Mouse (Mus musculus): ENCODE data around the gene Wdfy1. TPM values are rescaled to one million over a fixed set of nuclear protein-coding genes. Genes with fewer than 3 reads are reported as not detected.

Gene Wdfy1
- polyA plus RNA-seq, 1 experiment: 99.0 TPM

- no peak for TF ChIP-seq GATA1 (IDR thresholded peaks at IDR 0.05; ENCODE audit: low read length)
These were observed 71.3 kb downstream of the Wdfy1 start for GRCm38 (mm10) chr1:79704672-79705071.

- no peak for TF ChIP-seq GATA1 (IDR thresholded peaks at IDR 0.05; ENCODE audit: low read length)
These were observed 72.4 kb downstream of the Wdfy1 start for GRCm38 (mm10) chr1:79703520-79703919.

GRCm38 (mm10) chr1:79698506-79698905, 77.4 kb downstream of the Wdfy1 start:
- no peak for TF ChIP-seq GATA1 (IDR thresholded peaks at IDR 0.05; ENCODE audit: low read length)

- no peak for TF ChIP-seq GATA1 (IDR thresholded peaks at IDR 0.05; ENCODE audit: low read length)
These were observed 78.6 kb downstream of the Wdfy1 start for GRCm38 (mm10) chr1:79697382-79697781.

GRCm38 (mm10) chr1:79696933-79697332, 79.0 kb downstream of the Wdfy1 start:
- no peak for TF ChIP-seq GATA1 (IDR thresholded peaks at IDR 0.05; ENCODE audit: low read length)

GRCm38 (mm10) chr1:79692482-79692881, 83.5 kb downstream of the Wdfy1 start:
- TF ChIP-seq GATA1 (IDR thresholded peaks at IDR 0.05; ENCODE audit: low read length): no peak

- TF ChIP-seq GATA1 (IDR thresholded peaks at IDR 0.05; ENCODE audit: low read length): peak; percentile 77
These were observed 88.7 kb downstream of the Wdfy1 start for GRCm38 (mm10) chr1:79687254-79687653.

- no peak for TF ChIP-seq GATA1 (IDR thresholded peaks at IDR 0.05; ENCODE audit: low read length)
These were observed 91.9 kb downstream of the Wdfy1 start for GRCm38 (mm10) chr1:79684027-79684426.

- TF ChIP-seq GATA1 (IDR thresholded peaks at IDR 0.05; ENCODE audit: low read length): no peak
These were observed 93.0 kb downstream of the Wdfy1 start for GRCm38 (mm10) chr1:79682936-79683335.

GRCm38 (mm10) chr1:79680777-79681176, 95.2 kb downstream of the Wdfy1 start:
- no peak for TF ChIP-seq GATA1 (IDR thresholded peaks at IDR 0.05; ENCODE audit: low read length)

GRCm38 (mm10) chr1:79678117-79678684, 97.7 kb downstream of the Wdfy1 start:
- no peak for TF ChIP-seq GATA1 (IDR thresholded peaks at IDR 0.05; ENCODE audit: low read length)

- no peak for TF ChIP-seq GATA1 (IDR thresholded peaks at IDR 0.05; ENCODE audit: low read length)
These were observed 100.2 kb downstream of the Wdfy1 start for GRCm38 (mm10) chr1:79675716-79676115.

GRCm38 (mm10) chr1:79671543-79672337, 104.2 kb downstream of the Wdfy1 start, which contains the start of gene Ap1s3:
Ap1s3 (minus strand) TSS chr1:79671972.
- no peak for TF ChIP-seq GATA1 (IDR thresholded peaks at IDR 0.05; ENCODE audit: low read length)

GRCm38 (mm10) chr1:79671196-79671542, 104.8 kb downstream of the Wdfy1 start:
- no peak for TF ChIP-seq GATA1 (IDR thresholded peaks at IDR 0.05; ENCODE audit: low read length)

GRCm38 (mm10) chr1:79669419-79669974, 106.4 kb downstream of the Wdfy1 start:
- TF ChIP-seq GATA1 (IDR thresholded peaks at IDR 0.05; ENCODE audit: low read length): no peak

- no peak for TF ChIP-seq GATA1 (IDR thresholded peaks at IDR 0.05; ENCODE audit: low read length)
These were observed 111.0 kb downstream of the Wdfy1 start for GRCm38 (mm10) chr1:79664911-79665310.

GRCm38 (mm10) chr1:79659598-79659997, 116.3 kb downstream of the Wdfy1 start:
- TF ChIP-seq GATA1 (IDR thresholded peaks at IDR 0.05; ENCODE audit: low read length): no peak
